Mouse (Mus musculus): Measurements from ENCODE around the gene Sfmbt1. TPM values are rescaled to one million over a fixed set of nuclear protein-coding genes. Genes with fewer than 3 reads are reported as not detected.
A peak's percentile ranks its signal among the peaks of the same experiment; 100 is the strongest.

Sfmbt1 gene
- polyA plus RNA-seq (2012; rRNA removed) = 3.9 and 5.9 TPM in 2 replicates

DNA sequence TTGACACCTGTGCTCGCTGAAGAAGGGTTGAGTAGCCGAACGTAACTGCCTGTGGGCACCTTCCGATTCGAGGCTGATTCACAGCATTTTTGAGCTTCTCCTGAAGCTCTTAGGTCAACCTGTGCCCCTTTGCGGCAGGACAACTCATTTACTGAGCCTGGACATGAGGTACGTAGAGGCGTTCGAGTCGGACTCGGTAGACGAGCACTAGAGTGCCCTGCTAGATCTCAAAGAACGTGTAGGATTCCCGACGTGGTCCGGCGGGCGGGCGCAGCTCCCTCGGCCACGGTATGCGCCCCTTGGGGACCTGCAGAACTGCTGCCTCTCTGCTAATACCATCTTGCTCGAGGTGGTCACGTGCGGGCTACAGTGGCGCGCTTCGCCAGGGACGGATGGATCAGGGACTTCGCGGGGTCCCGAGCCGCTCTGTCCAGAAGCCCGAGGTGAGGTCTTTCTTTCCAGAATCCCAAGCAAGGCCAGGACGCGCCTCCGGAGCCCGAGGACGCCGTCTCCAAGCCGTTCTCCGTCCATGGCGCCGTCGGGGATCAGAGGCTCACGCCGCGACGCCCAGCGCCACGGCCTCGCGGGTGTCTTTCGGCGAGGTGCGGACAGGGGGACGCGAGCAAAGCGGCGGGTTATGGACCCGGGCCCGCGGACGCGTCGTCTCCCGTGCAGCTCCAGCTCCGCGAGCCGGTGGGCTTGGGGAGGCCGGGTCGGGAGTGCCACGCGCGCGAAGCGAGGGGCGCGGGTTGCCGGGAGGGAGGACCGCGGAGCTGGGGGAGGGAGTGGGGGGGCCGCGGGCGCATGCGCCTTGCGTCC, at the start of gene Sfmbt1:
Gene Sfmbt1 (plus strand): TSS at position 51 of the 819 bp plus-strand sequence.
- DNase-seq (ENCODE audit: low spot score) = no peak

DNA sequence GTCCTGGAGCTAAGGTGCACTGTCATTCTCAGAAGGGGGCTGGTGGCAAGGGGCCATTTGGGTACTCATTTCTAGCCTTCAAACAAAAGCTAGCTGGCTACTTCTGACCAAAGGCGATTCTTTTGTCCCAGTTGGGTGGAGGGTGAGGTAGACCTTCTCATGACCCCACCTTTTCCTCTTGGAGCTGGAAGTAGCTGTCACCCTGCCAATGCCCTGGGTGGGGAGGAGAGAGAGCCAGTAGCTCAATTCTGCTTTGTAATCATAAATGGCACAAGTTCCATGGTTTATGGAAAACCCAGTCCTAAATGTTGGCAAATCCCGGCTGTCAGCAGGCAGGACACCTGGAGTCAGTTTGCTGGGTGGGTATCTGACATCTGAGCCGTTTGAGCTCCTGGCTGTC, 48.6 kb upstream of the Sfmbt1 start:
- no peak for DNase-seq (ENCODE audit: low spot score)

DNA sequence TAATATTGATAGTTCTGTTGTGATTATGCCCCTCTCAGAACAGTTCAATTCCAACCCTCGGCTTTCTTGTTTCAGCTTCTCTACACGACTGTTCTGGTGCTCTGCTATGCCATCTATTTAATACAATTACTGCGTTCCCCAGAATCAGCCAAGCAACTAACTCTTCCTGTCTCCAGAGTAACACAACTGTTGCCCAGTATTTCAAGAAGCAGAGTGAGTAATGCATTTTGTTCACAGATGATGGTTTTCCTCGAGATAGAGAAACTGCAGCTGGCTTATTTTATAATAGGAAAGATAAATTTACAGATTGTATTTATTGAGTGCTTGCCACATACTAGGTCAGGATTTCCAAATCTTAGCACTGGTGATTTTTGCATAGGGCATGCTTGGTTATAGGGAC, 48.0 kb upstream of the Sfmbt1 start:
- DNase-seq (ENCODE audit: low spot score) = no peak

DNA sequence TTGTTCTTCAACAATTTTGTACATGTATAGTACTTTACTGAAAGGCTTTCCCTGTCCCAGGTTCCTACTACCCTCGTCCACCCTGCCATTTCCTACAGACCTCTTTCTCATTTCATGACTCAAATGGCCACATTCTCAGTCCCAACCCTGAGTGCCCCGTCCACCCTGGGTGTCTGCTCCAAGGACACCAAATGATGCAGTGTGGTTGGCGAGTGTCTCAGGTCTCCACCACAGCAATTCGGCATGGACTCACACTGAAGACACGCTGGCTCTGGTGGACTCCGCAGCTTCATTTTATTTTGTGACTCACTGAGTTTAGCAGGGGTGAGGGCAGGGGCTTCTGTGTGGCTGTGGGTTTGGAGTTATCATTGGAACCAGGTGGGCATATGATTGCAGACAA, 44.5 kb upstream of the Sfmbt1 start:
- DNase-seq (ENCODE audit: low spot score) = no peak

DNA sequence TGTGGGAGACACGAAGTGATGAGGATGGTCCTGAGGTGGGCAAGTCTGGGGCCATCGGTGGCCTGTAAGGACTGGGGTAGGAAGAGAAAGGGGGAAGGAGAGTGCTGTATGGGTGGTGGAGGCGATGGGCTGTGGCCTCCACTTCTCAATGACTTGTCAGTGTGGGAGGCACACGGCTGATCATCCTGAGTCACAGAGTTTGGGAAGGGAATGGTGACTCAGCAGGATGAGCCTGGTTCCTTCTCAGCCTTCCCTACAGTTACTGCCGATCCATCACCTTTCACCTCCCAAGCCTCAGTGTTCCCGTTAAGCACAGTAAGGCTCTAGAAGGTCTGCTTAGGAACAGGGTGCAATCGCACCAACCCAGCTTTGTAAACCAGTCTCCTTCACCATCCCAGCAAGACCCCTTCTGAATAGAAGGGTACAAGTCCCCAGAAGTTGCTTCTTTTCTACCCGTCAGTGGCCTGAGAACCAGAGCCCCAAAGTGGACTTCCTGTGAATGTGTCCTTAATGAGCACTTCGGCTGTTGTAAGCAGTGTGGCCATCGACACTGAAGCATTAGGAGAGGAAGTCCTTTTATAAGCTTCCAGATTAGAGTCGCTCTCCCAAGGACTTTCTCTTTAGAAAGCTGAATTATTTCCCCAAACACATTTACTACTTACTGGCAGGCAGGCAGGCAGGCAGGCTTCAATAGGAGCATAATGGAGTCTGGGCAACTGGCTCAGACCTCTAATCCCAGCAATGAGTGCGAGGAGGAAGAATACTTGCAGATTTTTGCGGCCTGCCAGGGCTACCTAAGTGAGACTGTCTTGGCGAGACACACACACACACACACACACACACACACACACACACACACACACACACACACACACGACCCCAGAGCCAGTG, 43.3 kb upstream of the Sfmbt1 start:
- DNase-seq (ENCODE audit: low spot score) = no peak

DNA sequence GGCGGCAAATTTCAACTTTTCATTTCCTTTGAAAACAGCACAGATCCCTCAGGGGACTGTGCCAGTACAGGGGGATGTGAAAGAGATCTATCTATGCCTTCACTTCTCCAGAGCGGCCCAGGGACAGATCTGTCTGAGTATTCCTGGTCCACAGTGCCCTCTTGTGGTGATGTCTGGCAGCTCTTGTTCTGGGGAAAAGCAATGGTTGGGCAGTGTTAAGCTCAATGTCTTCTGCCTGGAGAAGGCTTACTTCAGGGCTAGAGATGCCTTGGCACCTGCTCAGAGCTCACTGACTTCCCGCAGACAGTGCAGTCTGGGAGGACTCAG, 42.7 kb upstream of the Sfmbt1 start:
- DNase-seq (ENCODE audit: low spot score) = peak; percentile 71

DNA sequence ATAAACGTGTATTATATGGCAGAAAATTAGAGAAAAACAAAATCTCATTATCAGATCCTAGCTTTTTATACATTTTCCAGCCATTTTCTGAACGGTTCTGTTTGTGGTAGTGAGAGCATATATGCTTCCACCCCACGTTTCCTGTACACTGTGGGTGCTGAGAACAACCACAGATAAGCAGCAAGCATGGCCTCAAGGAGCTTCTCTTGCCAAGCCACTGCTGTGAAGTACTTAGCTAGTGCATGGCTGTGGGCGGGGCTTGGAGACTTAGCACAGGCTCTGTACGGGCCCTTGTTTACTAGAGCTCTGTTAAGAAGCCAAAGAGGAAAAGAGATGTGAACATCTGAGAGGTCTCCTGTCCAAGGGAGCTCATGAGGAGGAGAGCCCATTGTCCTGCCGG, 39.7 kb upstream of the Sfmbt1 start:
- no peak for DNase-seq (ENCODE audit: low spot score)

DNA sequence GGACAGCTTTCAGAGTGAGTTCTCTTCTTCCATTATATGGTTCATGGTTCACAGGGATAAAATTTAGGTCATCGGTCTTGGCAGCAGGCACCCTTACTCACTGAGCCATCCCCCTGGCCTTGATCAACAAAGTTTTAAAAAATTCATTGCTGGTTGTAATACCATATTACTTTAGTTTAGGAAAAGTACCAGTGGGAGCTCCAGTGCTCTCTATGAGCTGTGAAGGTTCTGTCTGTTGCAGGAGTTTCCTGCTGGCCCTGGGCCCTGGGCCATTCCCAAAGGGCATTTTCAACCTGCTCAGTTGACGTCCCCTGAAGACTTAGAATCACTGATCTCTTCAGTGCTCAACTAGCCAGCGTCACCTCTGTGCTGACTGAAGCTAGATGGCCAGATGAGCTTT, 32.5 kb upstream of the Sfmbt1 start:
- DNase-seq (ENCODE audit: low spot score) = no peak

DNA sequence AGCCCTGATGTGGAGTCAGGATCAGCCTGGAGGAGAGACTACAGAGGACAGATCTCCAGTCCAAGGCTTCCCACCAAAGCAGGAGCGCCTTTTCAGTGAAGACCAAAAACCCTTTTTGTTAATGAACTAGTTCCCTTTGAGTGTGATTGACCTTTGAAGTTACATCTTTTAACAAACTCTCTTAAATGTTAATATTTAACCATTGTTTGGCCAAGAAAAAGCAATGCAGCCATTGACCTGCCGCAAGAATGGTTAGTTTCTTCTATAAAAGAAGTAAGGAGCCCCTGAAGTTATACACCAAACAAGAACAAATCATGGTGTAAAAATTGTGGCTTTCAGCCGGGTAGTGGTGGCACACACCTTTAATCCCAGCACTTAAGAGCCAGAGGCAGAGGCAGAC, 24.0 kb upstream of the Sfmbt1 start:
- no peak for DNase-seq (ENCODE audit: low spot score)

DNA sequence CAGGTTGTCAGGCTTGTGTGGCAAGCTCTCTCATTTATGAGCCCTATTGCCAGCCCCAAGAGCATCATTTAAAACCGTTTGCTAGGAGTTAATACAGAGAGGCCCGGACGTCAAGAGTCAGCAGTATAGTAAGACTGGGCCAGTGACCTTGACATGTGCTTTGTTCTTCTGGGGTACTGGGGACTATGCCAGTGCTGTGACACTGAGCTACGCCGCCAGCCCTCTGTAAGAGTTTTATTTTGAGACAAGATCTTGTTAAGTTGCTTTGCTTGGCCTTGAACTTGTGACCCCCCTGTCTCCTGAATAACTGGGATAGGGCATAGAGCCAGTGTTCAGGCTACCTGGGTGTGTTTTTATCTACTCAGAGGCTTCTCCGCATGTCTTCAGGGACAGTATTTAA, 22.2 kb upstream of the Sfmbt1 start:
- no peak for DNase-seq (ENCODE audit: low spot score)

DNA sequence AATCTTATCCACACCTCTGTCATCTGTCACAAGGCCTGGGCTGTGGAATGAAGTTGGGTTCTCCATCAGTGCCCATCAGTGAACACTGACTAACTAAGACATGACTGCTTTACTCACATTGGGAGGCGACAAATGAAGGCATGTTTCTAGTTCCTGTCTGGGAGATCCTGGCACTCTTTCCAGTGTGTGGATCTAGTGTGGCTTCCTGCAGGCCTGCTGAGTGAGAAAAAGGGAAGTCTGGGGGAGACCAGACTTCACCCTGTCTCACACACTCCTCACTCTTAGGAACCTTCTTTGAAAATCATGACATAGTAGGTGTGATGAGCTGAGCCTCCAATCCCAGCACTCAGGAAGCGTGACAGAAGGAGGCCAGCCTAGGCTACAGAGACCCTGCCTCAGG, 19.9 kb upstream of the Sfmbt1 start:
- DNase-seq (ENCODE audit: low spot score) = no peak

DNA sequence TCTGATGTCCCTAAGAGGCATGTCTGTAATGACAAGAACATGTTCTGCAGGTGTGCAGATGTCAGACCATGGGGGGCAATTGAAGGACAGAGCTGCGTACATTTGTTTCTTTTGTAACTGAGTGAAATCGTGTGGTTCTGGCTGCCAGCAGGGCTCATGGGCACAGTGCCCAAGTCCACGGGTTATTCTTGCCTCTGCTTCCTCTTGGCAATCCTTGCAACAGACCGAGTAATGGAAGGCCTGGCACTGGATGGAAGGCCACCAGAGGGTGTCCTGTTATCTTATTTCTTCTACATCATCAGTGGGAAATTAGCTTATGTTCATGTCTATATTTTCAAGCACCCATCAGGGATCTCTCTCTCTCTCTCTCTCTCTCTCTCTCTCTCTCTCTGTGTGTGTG, 19.0 kb upstream of the Sfmbt1 start:
- no peak for DNase-seq (ENCODE audit: low spot score)

DNA sequence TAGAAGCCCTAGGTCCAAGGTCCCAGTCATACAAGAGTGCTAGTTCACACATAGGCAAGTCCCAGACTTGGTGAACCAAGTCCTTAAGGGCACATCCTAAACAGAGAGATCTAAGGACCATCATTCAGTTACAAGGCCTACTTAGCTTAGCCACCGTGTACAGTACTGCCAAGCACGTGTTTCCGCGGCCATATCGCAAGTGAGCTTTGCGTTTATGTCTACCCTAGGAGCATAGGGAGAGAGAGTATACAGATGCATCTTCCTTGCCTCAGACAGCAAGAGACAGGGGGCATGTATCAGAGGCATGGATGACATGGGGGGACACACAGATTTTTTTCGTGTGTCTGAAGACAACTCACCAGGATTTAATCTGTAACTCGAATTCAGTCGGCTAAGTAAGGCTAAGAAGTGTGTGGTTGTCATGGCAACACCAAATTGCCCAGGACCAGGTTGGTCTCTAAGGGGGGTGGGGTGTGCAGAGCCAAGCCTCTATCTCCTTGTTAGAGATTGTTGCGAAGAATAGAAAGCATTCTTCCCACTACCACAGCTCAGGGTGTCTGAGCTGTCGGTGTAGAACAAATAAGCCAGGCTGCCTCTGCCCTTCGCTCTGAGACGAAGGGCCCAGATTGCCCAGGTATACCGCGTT, 17.1 kb upstream of the Sfmbt1 start:
- no peak for DNase-seq (ENCODE audit: low spot score)

DNA sequence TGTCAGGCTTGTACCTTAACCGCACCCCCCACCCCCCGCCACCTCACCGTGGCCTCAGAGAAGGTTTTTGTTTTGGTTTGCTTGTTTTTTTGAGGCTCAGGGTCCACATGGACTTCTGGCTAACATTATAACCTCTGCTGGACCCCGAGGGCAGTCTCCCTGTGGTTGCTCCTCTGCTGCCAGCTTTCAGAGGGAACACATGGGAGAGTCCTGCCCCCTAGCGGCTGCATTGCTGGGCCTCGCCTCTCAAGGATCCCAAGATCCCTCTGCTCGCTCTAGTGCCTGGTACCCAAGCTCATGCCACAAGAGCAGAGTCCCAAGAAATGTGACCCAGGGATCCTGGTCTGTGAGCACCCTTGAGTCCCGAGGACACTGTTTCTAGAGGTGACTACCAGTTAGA, 15.0 kb upstream of the Sfmbt1 start:
- DNase-seq (ENCODE audit: low spot score) = no peak

DNA sequence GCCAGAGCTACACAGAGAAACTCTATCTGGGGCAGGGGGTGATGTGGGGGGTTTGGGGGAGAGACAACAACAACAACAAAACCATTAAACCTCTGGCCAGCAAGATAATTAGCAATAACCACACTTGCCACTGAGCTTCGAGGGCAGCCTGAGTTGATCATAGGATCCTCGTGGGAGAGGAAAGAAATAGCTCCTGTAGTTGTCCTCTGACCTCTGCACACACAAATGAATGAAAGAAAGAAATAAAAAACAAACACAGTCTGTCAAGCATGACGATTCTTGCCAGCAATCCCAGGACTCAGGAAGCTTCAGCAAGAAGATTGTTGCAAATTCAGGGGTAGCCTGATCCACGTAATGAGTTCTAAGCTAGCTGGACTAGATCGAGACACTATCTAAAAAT, 12.1 kb upstream of the Sfmbt1 start:
- DNase-seq (ENCODE audit: low spot score) = no peak

DNA sequence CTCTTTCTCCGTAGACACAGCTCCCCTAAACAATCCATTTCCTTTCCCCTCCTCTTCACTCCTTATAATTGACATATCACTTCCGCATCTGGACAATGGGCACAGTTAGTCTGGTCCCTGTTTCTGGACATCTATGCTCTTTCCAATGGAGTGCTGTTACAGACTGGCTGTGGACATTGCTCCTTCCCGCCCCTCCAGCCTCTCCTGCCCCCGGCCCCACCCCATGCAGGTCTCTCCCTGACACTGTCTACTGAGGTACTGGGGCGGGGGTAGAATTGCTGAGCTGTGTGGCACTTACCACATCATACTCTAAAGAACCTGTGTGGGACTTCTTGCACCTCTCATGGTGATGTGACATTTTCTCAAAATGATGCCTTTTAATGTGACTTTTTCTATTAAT, 11.6 kb upstream of the Sfmbt1 start:
- DNase-seq (ENCODE audit: low spot score) = no peak

DNA sequence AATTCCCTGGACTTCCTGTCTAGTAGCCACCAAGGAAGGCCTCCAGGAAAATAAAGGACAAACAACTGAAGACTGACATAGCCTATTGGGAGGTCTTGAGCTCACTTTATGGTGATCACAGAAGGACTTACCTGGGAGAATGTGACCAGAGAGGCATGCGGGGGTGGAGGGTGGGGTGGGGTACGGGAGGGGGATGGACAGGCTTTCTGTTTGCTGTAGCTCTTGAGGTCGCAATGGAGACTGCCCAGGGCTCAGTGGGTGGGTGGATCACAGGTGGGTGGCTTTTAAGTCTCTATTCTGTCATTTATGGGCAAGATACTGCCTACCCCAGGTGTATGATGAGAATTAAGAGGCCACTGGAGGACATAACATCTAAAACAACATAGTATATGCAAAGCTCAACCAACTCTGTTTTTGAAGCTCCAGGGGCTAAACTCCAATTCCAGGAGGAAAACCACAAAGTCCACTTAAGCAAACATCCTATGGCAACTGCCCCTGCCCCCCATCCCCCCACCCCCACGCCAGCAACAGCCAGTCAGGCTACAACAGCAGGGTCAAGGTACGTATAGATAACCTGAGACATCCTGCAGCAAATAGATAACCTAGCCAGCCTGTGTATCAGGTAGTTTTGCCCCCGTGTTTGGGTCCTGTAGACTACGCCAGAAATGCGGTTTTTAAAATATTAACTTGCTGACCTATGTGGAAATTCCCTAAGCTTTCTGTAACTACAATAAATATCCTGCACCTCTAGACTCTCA, 10.4 kb upstream of the Sfmbt1 start:
- DNase-seq (ENCODE audit: low spot score) = no peak

DNA sequence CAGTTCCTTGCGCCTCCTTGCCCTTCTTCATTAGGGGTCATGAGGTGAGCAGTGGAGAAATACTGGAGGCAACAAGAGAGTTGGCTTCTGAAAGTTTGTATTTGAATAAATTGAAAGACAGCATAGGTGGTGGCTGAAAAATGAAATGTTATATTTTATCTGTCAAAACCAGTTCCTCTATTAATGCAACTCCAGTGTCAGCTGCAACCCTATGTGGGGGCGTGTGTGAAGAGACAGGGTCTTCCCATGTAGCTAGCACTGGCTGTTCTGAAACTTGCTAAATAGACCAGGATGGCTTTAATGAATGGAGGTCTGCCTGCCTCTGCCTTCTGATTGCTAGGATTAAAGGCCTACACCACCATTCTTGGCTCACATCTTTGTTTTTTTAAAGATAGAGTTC, 2.8 kb upstream of the Sfmbt1 start:
- DNase-seq (ENCODE audit: low spot score) = no peak

DNA sequence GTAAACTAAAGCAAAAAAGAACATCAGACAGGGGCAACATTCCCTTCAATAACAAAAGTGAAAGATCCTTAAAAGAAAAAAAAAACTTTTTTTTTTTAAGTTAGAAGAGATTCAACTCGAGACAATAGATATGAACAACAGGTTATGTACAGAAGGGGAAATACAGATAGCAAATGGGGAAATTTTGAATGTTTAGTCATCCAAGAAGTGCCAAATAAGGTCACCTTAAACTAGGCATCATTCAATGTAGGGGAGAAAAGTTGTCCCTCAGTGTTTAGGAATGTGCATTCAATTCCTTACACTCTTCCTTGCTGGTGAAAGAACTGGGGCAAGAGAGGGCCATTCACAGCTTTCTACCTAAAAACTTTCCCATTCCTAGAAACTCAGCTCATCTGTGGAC, 880 bp upstream of the Sfmbt1 start:
- DNase-seq (ENCODE audit: low spot score) = no peak

DNA sequence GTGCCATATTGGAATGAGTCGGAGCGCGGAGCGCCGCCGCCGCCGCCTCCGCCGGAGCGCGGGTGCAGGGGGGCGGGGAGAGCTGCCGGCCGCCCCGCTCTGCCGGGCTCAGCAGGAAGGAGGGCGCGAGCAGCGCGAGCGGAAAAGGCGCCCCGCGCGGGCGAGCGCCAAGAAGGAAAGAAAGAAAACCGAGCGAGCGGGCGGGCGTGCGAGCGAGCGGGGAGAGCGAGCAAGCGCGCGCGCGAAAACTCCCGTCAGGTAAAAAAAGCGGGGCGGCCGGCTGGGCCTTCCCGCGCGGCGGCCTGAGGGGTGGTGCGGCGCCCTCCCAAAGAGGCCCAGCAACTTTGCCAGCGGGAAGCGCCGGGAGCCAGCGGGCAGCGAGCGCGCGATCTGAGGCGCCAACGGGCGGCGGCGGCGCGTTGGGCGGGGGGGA, 985 bp downstream of the Sfmbt1 start:
- DNase-seq (ENCODE audit: low spot score) = peak; percentile 73

DNA sequence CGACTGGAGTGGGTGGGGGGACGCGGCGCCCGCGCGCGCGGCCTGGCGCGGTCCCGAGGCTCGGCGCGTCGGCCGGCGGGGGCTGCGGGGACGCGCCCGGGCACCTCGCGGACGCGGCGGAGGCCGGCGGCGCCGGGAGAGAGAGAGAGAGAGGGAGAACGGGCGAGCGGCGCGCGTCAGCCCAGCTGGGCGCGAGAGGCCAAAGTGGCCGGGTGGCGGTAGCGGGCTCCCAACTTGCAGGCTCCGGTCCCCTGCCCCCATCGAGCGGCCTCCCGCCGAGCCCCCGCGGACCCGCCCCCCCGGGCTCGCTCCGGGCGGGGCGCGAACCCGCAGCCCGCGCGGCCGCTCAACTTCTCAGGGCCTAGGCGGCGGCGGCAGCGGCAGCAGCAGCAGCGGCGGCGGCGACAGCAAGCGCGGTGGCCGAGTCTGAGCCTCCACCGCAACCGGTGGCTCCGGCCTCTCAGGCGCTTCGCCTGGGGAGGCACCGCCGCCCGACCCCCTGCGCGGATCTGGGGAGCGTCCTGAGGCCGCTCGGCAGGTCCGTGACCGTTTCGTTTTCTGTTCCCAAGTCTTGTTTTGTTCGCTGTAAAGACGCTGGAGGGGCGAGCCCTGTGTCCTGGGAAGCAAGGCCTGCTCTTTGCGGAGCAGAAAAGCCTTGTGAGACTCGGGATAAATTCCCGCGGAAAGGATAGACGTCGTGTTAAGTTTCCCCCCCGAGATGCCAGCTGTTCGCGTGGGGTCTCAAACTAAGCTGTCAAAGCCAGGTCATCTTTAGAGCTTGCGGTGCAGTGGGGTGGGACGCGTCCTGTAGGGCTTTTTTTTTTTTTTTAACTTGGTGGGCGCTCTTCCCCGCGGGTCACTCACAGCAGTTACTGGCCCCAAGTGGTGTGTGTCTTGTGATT, 1.7 kb downstream of the Sfmbt1 start:
- peak; percentile 54 for DNase-seq (ENCODE audit: low spot score)
